Mouse (Mus musculus): ENCODE measurements around the gene Ccdc61. TPM values are rescaled to one million over a fixed set of nuclear protein-coding genes. Genes with fewer than 3 reads are reported as not detected.

The Ccdc61 gene
- polyA plus RNA-seq (2012; rRNA removed) = 26.9 and 31.4 TPM in 2 replicates

GRCm38 (mm10) chr7:18910241-18910831 lies at the start of gene Ccdc61:
Gene Ccdc61, minus strand, starts transcription at chr7:18910415.
- DNase-seq (ENCODE audit: low spot score) = peak; percentile 90

- DNase-seq (ENCODE audit: low spot score) = no peak
Measured at GRCm38 (mm10) chr7:18959446-18959845, 49.2 kb upstream of the Ccdc61 start.

GRCm38 (mm10) chr7:18958384-18958766 lies 48.2 kb upstream of the Ccdc61 start:
- no peak for DNase-seq (ENCODE audit: low spot score)

- DNase-seq (ENCODE audit: low spot score) = peak; percentile 52
Measured at GRCm38 (mm10) chr7:18957569-18958383, 47.6 kb upstream of the Ccdc61 start.

- DNase-seq (ENCODE audit: low spot score) = no peak
Measured at GRCm38 (mm10) chr7:18951397-18951796, 41.2 kb upstream of the Ccdc61 start.

GRCm38 (mm10) chr7:18950523-18951315 lies 40.5 kb upstream of the Ccdc61 start:
- DNase-seq (ENCODE audit: low spot score) = no peak

GRCm38 (mm10) chr7:18949781-18950522 lies 39.7 kb upstream of the Ccdc61 start:
- no peak for DNase-seq (ENCODE audit: low spot score)

- DNase-seq (ENCODE audit: low spot score) = no peak
Measured at GRCm38 (mm10) chr7:18948151-18948550, 37.9 kb upstream of the Ccdc61 start.

- DNase-seq (ENCODE audit: low spot score) = no peak
Measured at GRCm38 (mm10) chr7:18942815-18943214, 32.6 kb upstream of the Ccdc61 start.

GRCm38 (mm10) chr7:18942376-18942775 lies 32.2 kb upstream of the Ccdc61 start:
- DNase-seq (ENCODE audit: low spot score) = no peak

- no peak for DNase-seq (ENCODE audit: low spot score)
Measured at GRCm38 (mm10) chr7:18927759-18928158, 17.5 kb upstream of the Ccdc61 start.

GRCm38 (mm10) chr7:18926911-18927310 lies 16.7 kb upstream of the Ccdc61 start:
- DNase-seq (ENCODE audit: low spot score) = no peak

GRCm38 (mm10) chr7:18926041-18926790 lies 16.0 kb upstream of the Ccdc61 start:
- DNase-seq (ENCODE audit: low spot score) = no peak

GRCm38 (mm10) chr7:18925162-18925938 lies 15.1 kb upstream of the Ccdc61 start, which contains the start of gene Nova2:
Gene Nova2, plus strand, starts transcription at chr7:18925888.
- DNase-seq (ENCODE audit: low spot score) = no peak

GRCm38 (mm10) chr7:18924321-18924720 lies 14.1 kb upstream of the Ccdc61 start:
- no peak for DNase-seq (ENCODE audit: low spot score)

- DNase-seq (ENCODE audit: low spot score) = no peak
Measured at GRCm38 (mm10) chr7:18923711-18924191, 13.5 kb upstream of the Ccdc61 start.

GRCm38 (mm10) chr7:18923267-18923666 lies 13.1 kb upstream of the Ccdc61 start:
- no peak for DNase-seq (ENCODE audit: low spot score)

GRCm38 (mm10) chr7:18922807-18923206 lies 12.6 kb upstream of the Ccdc61 start:
- DNase-seq (ENCODE audit: low spot score) = no peak

GRCm38 (mm10) chr7:18921069-18921468 lies 10.9 kb upstream of the Ccdc61 start:
- DNase-seq (ENCODE audit: low spot score) = no peak

GRCm38 (mm10) chr7:18917931-18918330 lies 7.7 kb upstream of the Ccdc61 start:
- DNase-seq (ENCODE audit: low spot score) = no peak
